Mouse (Mus musculus) brain, embryonic 18.5 days (tissue): Measurements from ENCODE around the gene Lrrc75a.

ENCODE experiments used
- DNase-seq: peaks from one replicate; pipeline ENCODE4 v3.0.0-alpha.2; 2012; ENCODE audit warnings: low read depth, low spot score

The Lrrc75a gene

DNA sequence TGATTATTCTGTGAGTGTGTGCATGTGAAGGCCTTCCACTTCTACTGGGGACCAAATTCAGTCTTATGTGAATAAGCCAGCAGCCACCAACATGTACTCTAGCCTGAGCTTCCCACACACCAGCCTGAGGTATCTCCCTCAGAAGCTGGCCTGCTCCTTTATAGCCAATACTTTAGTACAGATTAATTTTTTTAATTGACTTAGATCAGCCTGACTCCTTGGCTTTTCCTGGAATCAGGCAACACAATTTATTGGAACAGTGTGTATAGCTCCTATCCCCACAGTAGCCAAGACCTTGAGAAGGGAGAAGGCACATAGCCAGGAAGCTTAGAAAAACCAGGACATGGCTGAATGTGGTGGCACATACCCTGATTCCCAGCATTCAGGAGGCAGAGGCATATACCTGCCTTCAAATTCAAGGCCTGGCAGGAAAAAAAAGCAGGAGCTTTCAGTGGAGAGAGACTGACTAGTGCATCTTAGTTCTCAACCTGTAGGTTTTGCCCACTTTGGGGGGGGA, 92.4 kb downstream of the Lrrc75a start:
- no peak for DNase-seq

DNA sequence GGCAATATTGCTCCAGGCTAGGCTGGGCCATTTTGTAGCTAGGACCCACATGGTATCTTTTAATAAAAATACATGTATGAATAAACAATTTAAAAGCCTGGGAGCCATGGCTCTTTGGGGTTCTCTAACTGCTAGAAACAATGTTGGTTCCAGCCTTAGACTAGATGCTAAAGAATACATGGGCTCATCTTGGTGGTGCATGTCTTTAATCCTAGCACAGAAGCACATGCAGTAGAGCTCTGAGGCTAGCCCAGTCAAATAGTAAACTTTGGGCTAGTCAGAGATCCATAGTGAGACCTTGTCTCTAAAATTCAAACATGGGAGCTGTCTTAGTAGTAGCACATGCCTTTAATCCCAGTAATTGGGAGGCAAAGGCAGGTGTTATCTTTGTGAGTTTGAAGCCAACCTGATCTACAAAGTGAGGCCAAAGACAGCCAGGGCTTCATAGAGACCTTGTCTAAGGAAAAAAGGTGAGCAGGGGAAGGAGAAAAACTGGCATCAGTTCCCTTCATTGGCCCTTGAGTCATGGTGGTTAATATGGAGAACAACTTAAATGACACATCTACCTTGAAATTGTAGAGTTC, 93.3 kb downstream of the Lrrc75a start:
- DNase-seq = no peak
